Mouse (Mus musculus) erythroblast, embryonic 14.5 days (primary cell): ENCODE results near the gene Cdc42ep3.

ENCODE experiments used
- GATA1 ChIP-seq: IDR thresholded peaks from 2 replicates; pipeline ENCODE4 v1.6.1; 2012; ENCODE audit warnings: low read length, inconsistent platforms, mixed read lengths
- TAL1 ChIP-seq: IDR thresholded peaks from 3 replicates; pipeline ENCODE4 v1.6.1; 2012; ENCODE audit warnings: low read length, inconsistent platforms, mixed read lengths

GRCm38 (mm10) chr17:79398416-79398815 is 43.5 kb upstream of the Cdc42ep3 start:
- no peak for TF ChIP-seq TAL1
- TF ChIP-seq GATA1: no peak
